Mouse (Mus musculus): ENCODE measurements around the gene Lrrc55. TPM values are rescaled to one million over a fixed set of nuclear protein-coding genes. Genes with fewer than 3 reads are reported as not detected.

Lrrc55 gene
- total RNA-seq, 2 experiments from 2014 or later: 0.59 to 1.8 TPM

DNA sequence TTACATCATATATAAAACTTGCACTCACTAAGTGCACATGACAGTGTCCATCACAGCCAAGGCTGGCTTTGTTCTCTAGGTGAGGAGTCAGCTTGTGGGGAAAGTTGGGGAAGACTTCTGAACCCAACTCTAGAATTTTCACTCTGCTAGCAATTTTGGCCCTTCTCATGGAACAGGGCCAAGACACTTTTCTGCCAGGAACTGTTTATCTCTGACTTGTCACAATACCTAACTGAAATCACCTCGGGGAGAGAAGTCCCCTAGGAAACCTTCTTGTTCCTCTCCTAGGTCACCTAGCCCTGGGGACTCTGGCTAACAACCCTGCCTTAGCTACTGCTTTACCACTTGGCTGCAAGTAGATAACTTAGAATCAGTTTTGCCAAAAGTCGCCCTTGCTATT lies 64.8 kb downstream of the Lrrc55 start:
- no peak for DNase-seq

DNA sequence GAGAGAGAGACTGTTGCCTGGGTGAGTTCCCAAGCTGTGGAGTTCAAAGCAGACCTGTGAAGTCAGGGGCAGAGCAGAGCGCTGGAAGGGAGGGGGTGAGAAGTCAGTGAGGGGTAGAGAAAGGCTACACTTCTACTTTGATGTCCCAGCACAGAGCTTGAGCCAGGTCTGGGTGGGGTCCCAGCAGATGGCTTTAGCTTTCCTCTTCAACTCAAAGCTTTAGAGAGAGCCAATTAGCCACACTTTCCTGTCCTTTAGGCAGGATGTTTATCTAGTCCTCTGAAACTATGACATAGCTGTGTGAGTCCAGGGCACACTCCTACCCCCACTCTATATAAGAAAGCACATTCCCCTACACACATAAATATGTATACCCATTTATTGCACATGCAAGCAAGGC lies 65.3 kb downstream of the Lrrc55 start:
- DNase-seq: no peak

DNA sequence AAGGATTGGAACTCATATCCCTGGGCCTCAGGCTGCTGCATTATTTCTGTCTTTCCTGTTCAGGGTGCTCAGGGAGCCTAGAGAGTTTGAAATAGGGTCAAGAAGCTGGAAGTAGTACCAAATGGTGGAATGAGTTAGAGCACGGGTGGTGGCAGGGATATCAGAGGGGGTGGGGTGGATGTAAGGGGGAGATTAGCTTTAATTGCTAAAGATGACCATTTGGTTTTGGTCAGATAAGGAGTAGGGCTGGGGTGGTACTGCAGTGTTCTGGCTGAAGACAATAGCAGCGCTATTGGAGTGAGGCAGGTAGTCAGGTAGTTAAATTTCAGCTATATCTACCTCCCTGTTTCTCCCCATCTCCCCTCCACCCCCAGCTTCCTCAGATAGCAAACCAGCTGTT lies 65.8 kb downstream of the Lrrc55 start:
- DNase-seq: no peak

DNA sequence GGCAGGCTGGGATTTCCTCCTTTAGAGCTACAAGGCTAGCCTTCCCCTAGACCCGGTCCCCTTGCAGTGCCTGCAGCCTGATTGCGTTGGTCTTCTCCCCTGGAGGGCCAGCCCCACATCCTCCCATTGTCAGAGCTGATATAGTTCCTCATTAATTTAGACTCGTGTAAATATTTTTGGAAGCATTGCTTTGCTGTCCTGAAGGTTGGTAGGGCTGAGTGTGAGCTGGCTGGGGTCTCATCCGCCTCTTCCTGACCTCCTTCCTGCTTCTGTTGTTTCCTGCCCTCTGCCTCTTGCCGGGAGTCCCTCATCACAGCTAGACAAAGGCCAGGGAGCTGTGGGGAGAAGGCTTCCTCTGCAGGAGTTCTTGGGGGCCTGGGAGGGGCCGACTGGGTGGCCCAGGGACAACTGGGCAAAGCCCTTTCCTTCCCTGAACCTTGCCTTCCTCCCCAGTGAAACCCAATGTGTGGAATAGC lies 67.5 kb downstream of the Lrrc55 start:
- peak; percentile 59 for DNase-seq

DNA sequence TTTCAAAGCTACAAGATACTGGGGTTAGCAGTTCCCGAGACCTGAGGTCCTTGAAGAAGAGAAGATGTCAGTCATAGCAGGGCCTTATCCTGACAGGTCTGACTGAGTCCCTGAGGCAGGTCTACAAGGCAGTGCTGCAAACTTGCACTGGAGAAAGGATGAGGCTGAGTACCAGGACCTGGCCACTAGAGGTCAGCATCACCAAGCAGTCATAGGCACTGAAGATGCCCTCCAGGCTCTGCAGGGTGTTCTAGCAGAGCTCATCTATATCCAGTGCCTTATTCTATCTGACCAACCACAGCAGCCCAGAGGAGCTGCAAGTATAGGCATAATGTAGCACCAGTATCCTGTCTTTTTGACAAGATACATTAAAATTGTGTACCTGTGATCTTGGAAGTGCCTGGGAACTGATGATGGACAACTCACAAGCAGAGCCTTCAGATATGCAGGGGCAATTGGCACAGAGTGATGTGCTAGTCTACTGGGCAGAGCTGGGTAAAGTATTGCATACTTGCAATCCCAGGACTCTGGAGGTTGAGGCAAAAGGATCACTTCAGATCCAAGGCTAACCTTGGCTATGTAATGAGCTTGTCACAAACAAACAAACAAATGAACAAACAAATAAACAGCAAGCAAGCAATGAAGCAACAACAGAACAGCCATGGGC lies 73.0 kb downstream of the Lrrc55 start:
- DNase-seq: peak; percentile 48

DNA sequence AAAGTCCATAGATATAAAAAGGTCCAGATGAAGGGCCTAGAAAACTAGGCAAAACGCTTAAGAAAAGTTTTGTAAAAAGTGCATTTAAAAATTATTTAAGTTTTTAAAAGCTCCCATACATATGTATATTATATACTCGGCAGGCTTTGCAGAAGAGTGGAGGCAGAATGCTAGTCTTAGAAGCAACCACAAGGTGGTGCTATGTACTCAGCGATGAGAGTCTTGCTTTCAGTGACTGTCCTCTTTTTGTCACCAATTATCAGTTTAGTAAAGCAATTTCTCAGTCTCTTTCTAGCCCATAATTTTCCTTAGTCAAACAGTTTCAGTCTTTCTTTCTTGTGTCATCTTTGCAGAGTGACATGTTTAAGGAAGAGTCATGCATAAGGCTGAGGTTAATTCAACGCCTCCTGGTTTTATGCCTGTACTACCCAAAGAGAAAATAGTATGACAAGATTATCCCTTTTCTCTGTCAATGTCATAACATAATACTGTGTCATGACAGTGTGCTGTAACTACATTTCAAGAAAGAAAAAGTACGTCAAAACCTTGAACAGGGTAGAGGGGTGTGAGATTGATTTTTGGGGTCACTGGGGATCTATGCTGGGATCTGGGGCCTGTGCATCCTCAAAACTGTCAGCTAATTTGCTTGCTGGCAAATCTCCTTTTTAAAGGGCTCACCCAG lies 73.7 kb downstream of the Lrrc55 start:
- DNase-seq: no peak

Other genes starting within 250 kb of the Lrrc55 start
- not detected for gene Prg2, start 216.7 kb downstream of the Lrrc55 start, total RNA-seq (2021)
- not detected for gene Prg3, start 209.0 kb downstream of the Lrrc55 start, total RNA-seq (2021)
- gene Ssrp1, start 160.0 kb downstream of the Lrrc55 start, total RNA-seq (2021): 10 to 100 TPM; 25.5 to 28.3 TPM
- gene P2rx3, start 159.7 kb downstream of the Lrrc55 start, total RNA-seq (2021): under 1 TPM; 0.40 to 0.43 TPM
- gene Tnks1bp1, start 149.2 kb downstream of the Lrrc55 start, total RNA-seq (2021): 10 to 100 TPM; 26.0 to 29.1 TPM
- 10 to 100 TPM; 13.7 to 16.9 TPM for gene Aplnr, start 61.0 kb downstream of the Lrrc55 start, total RNA-seq (2021)
- not detected for gene Olfr987, start 142.1 kb upstream of the Lrrc55 start, total RNA-seq (2021)
- gene Olfr988, start 166.0 kb upstream of the Lrrc55 start, total RNA-seq (2021): not detected
- gene Olfr992, start 212.3 kb upstream of the Lrrc55 start, total RNA-seq (2021): not detected
- gene Olfr993, start 217.7 kb upstream of the Lrrc55 start, total RNA-seq (2021): not detected
- gene Olfr994, start 239.3 kb upstream of the Lrrc55 start, total RNA-seq (2021): not detected
- gene Olfr995, start 246.4 kb upstream of the Lrrc55 start, total RNA-seq (2021): not detected